Mouse (Mus musculus) midbrain, embryonic 14.5 days (tissue): ENCODE measurements around the gene Uqcc1. TPM values are rescaled to one million over a fixed set of nuclear protein-coding genes. Genes with fewer than 3 reads are reported as not detected.

Experiments
- ATAC-seq: fragments of 200-750 bp; cut with Nextera tagmentation; 2 replicates; pipeline ENCODE4 v1.8.0; 2017; ENCODE audit warnings: moderate number of reproducible peaks, moderate library complexity; ENCODE audit not compliant: low FRiP score, low TSS enrichment
- DNase-seq: peaks from one replicate; pipeline ENCODE4 v3.0.0-alpha.2; 2015
- H3K27ac ChIP-seq: fragments of 300-500 bp; sonication (generic); replicated peaks from 2 replicates; pipeline ENCODE4 v1.5.1; 2014; ENCODE audit warnings: mild to moderate bottlenecking, low read depth, low read length, moderate library complexity
- H3K27me3 ChIP-seq: fragments of 300-500 bp; sonication (generic); 2 replicates; pipeline ENCODE4 v1.6.1; 2014; ENCODE audit warnings: low read length, control low read depth, mixed read lengths; ENCODE audit not compliant: control insufficient read depth, insufficient read depth
- H3K36me3 ChIP-seq: fragments of 300-500 bp; sonication (generic); 2 replicates; pipeline ENCODE4 v1.6.1; 2014; ENCODE audit warnings: low read length, control low read depth; ENCODE audit not compliant: control insufficient read depth, insufficient read depth
- H3K4me1 ChIP-seq: fragments of 300-500 bp; sonication (generic); 2 replicates; pipeline ENCODE4 v1.6.1; 2014; ENCODE audit warnings: mild to moderate bottlenecking, antibody characterized with exemption, low read length, control low read depth; ENCODE audit not compliant: control insufficient read depth, insufficient read depth
- H3K4me2 ChIP-seq: fragments of 300-500 bp; sonication (generic); 2 replicates; pipeline ENCODE4 v1.6.1; 2014; ENCODE audit warnings: mild to moderate bottlenecking, low read length, moderate library complexity
- H3K4me3 ChIP-seq: fragments of 300-500 bp; sonication (generic); replicated peaks from 2 replicates; pipeline ENCODE4 v1.5.1; 2014; ENCODE audit warnings: low read depth, low read length
- H3K9ac ChIP-seq: fragments of 300-500 bp; sonication (generic); replicated peaks from 2 replicates; pipeline ENCODE4 v1.6.1; 2014; ENCODE audit warnings: mild to moderate bottlenecking, low read length, moderate library complexity
- H3K9me3 ChIP-seq: fragments of 300-500 bp; sonication (generic); 2 replicates; pipeline ENCODE4 v1.6.1; 2016; ENCODE audit warnings: low read length, control low read depth, mixed read lengths; ENCODE audit not compliant: control insufficient read depth
- WGBS: fragments of 180-500 bp; shearing (Covaris S2); extraction: QIAGEN DNeasy Blood & Tissue Kit; methylation state at CpG from one replicate; pipeline ENCODE4 v1.1.7; 2014; 5-methylcytosine and 5-hydroxymethylcytosine counted together
- polyA plus RNA-seq: library from polyadenylated mRNA; unstranded; fragments of >200 nt; fragmentation: Nextera tagmentation; extraction: Ambion mirVana; gene quantifications from 2 replicates; pipeline ENCODE4 v1.2.1, GENCODE M21; 2014

The Uqcc1 gene
- polyA plus RNA-seq, 1 experiment from 2014 or later, result 58.6 TPM

- Histone ChIP-seq H3K9ac (no peak overlapping the region), H3K4me2 (no peak overlapping the region), H3K27ac (peak overlapping the region; percentile 32; the same call in 1 of the 2 replicates), H3K36me3 (peaks cover 23% of the 10 kb centered on the region), H3K27me3 (no peaks in the 10 kb centered on the region), H3K4me3 (no peak overlapping the region), H3K4me1 (no peaks in the 10 kb centered on the region), H3K9me3 (no peaks in the 10 kb centered on the region)
- no peak for ATAC-seq
- 77% methylated on average over 10 of the region's 10 CpGs for WGBS
- DNase-seq, result peak; percentile 3
These were observed 57.1 kb downstream of the Uqcc1 start for GRCm38 (mm10) chr2:155872930-155873507.

GRCm38 (mm10) chr2:155872486-155872885, 57.6 kb downstream of the Uqcc1 start:
- Histone ChIP-seq H3K36me3 (peaks cover 23% of the 10 kb centered on the region), H3K4me1 (no peaks in the 10 kb centered on the region), H3K9ac (no peak overlapping the region), H3K27ac (peak overlapping the region; percentile 32; the same call in 1 of the 2 replicates), H3K4me3 (no peak overlapping the region), H3K27me3 (no peaks in the 10 kb centered on the region), H3K4me2 (no peak overlapping the region), H3K9me3 (no peaks in the 10 kb centered on the region)
- WGBS, result 73% methylated on average over 8 of the region's 8 CpGs
- DNase-seq (peak; percentile 6), ATAC-seq (no peak)

- H3K27me3 ChIP-seq, result no peaks in the 10 kb centered on the region
- DNase-seq (no peak), ATAC-seq (no peak)
- WGBS, result 86% methylated on average over 5 of the region's 5 CpGs
- H3K36me3 ChIP-seq, result peaks cover 10% of the 10 kb centered on the region; the same call in 1 of the 2 replicates
- no peak overlapping the region for H3K4me3 ChIP-seq
- no peaks in the 10 kb centered on the region for H3K9me3 ChIP-seq
- H3K27ac ChIP-seq, result no peak overlapping the region
- no peak overlapping the region for H3K9ac ChIP-seq
- H3K4me2 ChIP-seq, result no peak overlapping the region
- H3K4me1 ChIP-seq, result no peaks in the 10 kb centered on the region
These were observed 60.3 kb downstream of the Uqcc1 start for GRCm38 (mm10) chr2:155869772-155870171.

- Histone ChIP-seq H3K9ac (no peak overlapping the region), H3K4me1 (peaks cover 6% of the 10 kb centered on the region; the same call in 1 of the 2 replicates), H3K36me3 (peaks cover 10% of the 10 kb centered on the region; the same call in 1 of the 2 replicates), H3K27me3 (no peaks in the 10 kb centered on the region), H3K4me3 (no peak overlapping the region), H3K9me3 (no peaks in the 10 kb centered on the region), H3K27ac (no peak overlapping the region), H3K4me2 (no peak overlapping the region)
- DNase-seq (no peak), ATAC-seq (no peak)
- WGBS, result 97% methylated on average over 8 of the region's 8 CpGs
These were observed 61.8 kb downstream of the Uqcc1 start for GRCm38 (mm10) chr2:155868320-155868719.

- H3K36me3 ChIP-seq, result 0 out of 2 replicates have a peak, but pooled peaks cover under 1% of the 10 kb centered on the region
- H3K4me2 ChIP-seq, result peak overlapping the region; percentile 40
- H3K9me3 ChIP-seq, result no peaks in the 10 kb centered on the region
- no peak overlapping the region for H3K4me3 ChIP-seq
- peaks cover 8% of the 10 kb centered on the region; the same call in 1 of the 2 replicates for H3K4me1 ChIP-seq
- H3K27ac ChIP-seq, result 0 out of 2 replicates have a peak overlapping the region, but pooled peaks have one; percentile 23
- H3K27me3 ChIP-seq, result no peaks in the 10 kb centered on the region
- WGBS, result 46% methylated on average over 11 of the region's 11 CpGs
- DNase-seq (peak; percentile 67), ATAC-seq (peak; percentile 76)
- no peak overlapping the region for H3K9ac ChIP-seq
These were observed 66.7 kb downstream of the Uqcc1 start for GRCm38 (mm10) chr2:155863301-155863867.

- Histone ChIP-seq H3K4me2 (peak overlapping the region; percentile 40), H3K27me3 (no peaks in the 10 kb centered on the region), H3K27ac (peak overlapping the region; percentile 32), H3K36me3 (0 out of 2 replicates have a peak, but pooled peaks cover under 1% of the 10 kb centered on the region), H3K4me1 (peaks cover 8% of the 10 kb centered on the region; the same call in 1 of the 2 replicates), H3K4me3 (no peak overlapping the region), H3K9ac (no peak overlapping the region), H3K9me3 (no peaks in the 10 kb centered on the region)
- DNase-seq (peak; percentile 81), ATAC-seq (peak; percentile 91)
- WGBS, result 62% methylated on average over 13 of the region's 13 CpGs
These were observed 67.4 kb downstream of the Uqcc1 start for GRCm38 (mm10) chr2:155862573-155863300.

GRCm38 (mm10) chr2:155861581-155861980, 68.5 kb downstream of the Uqcc1 start:
- Histone ChIP-seq H3K27ac (no peak overlapping the region), H3K4me2 (no peak overlapping the region), H3K4me3 (no peak overlapping the region), H3K36me3 (0 out of 2 replicates have a peak, but pooled peaks cover 3% of the 10 kb centered on the region), H3K4me1 (peaks cover 8% of the 10 kb centered on the region; the same call in 1 of the 2 replicates), H3K9me3 (no peaks in the 10 kb centered on the region), H3K9ac (no peak overlapping the region), H3K27me3 (no peaks in the 10 kb centered on the region)
- DNase-seq, result no peak
- ATAC-seq, result no peak
- 92% methylated on average over 6 of the region's 6 CpGs for WGBS

- Histone ChIP-seq H3K9ac (no peak overlapping the region), H3K27ac (no peak overlapping the region), H3K9me3 (no peaks in the 10 kb centered on the region), H3K36me3 (0 out of 2 replicates have a peak, but pooled peaks cover 5% of the 10 kb centered on the region), H3K4me3 (no peak overlapping the region), H3K4me1 (peaks cover 8% of the 10 kb centered on the region; the same call in 1 of the 2 replicates), H3K4me2 (no peak overlapping the region), H3K27me3 (no peaks in the 10 kb centered on the region)
- DNase-seq (no peak), ATAC-seq (no peak)
- WGBS, result 84% methylated on average over 7 of the region's 7 CpGs
These were observed 70.0 kb downstream of the Uqcc1 start for GRCm38 (mm10) chr2:155860102-155860501.
